Mouse (Mus musculus) brain, embryonic 14.5 days (tissue): ENCODE results near the gene Slc5a3.

Source experiments
- CTCF ChIP-seq: fragments of 200-500 bp; IDR thresholded peaks from 2 replicates; pipeline ENCODE4 v1.5.1; 2012; ENCODE audit warnings: inconsistent platforms, mild to moderate bottlenecking, moderate library complexity, borderline replicate concordance; ENCODE audit not compliant: insufficient read depth, insufficient read length; ENCODE audit errors: extremely low read depth
- POLR2A ChIP-seq: fragments of 200-500 bp; IDR thresholded peaks from 2 replicates; pipeline ENCODE4 v1.6.1; 2012; ENCODE audit warnings: mild to moderate bottlenecking, inconsistent platforms, borderline replicate concordance; ENCODE audit not compliant: poor library complexity, insufficient read depth, insufficient read length, severe bottlenecking; ENCODE audit errors: extremely low read depth

GRCm38 (mm10) chr16:92052569-92052968, 5.6 kb upstream of the Slc5a3 start:
- no peak for TF ChIP-seq POLR2A
- TF ChIP-seq CTCF = no peak
